Mouse (Mus musculus) liver, postnatal 0 days (tissue): ENCODE measurements around the gene Msi2.

Experiments used
- CTCF ChIP-seq: sonication (generic); IDR thresholded peaks from 2 replicates; pipeline ENCODE4 v1.5.1; 2016; ENCODE audit warnings: antibody characterized with exemption, low read depth
- EP300 ChIP-seq: IDR thresholded peaks from 2 replicates; pipeline ENCODE4 v1.6.1; 2016; ENCODE audit warnings: antibody characterized with exemption, low read depth, mild to moderate bottlenecking

DNA sequence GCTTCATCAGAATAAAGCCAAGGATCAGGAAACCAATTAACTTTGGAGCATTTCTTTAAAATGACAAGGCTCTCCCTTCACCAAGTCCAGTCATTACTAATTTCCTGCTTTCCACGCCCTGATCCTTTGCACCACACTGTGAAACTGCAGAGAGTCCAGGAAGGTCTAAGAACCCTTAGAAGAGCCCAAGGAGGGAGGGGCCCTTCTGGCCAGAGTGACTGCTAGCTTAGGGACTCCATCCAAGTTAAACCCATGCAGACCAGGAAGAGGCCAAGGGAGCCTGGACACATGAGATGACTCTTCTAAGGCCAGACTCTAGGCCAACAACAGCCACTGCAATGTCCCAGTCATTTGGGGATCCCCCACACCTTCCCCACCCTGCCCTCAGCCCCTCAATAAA, 83.7 kb downstream of the Msi2 start:
- TF ChIP-seq CTCF: no peak
- TF ChIP-seq EP300: no peak
